Mouse (Mus musculus) MEL (cell line): Measurements from ENCODE around the gene Aqp6. TPM values are rescaled to one million over a fixed set of nuclear protein-coding genes. Genes with fewer than 3 reads are reported as not detected.

Experiments used
- DNase-seq: peaks from one replicate; pipeline ENCODE4 v3.0.0; 2011; ENCODE audit warnings: low read depth, low spot score
- H3K27ac ChIP-seq: 2 replicates; pipeline ENCODE4 v1.5.1; 2012; ENCODE audit warnings: low read depth, mild to moderate bottlenecking, control low read depth, low read length, moderate library complexity; ENCODE audit not compliant: control insufficient read depth
- H3K27me3 ChIP-seq, 2 experiments: fragments of 150-350 bp in 1 of 2; sonication (generic) in 1 of 2; 2 replicates each; pipeline ENCODE4 v1.6.1; 2012; ENCODE audit warnings: low read length in 2 of 2, mild to moderate bottlenecking in 2 of 2, improper control_type of control experiment in 1 of 2, moderate library complexity in 1 of 2; ENCODE audit not compliant: insufficient read depth in 2 of 2, control insufficient read depth in 1 of 2
- H3K36me3 ChIP-seq, 2 experiments: 2 replicates each; pipeline ENCODE4 v1.6.1; 2012 to 2014; ENCODE audit warnings: low read length in 2 of 2, improper control_type of control experiment in 1 of 2, inconsistent platforms in 1 of 2, mild to moderate bottlenecking in 1 of 2; ENCODE audit not compliant: insufficient read depth in 2 of 2, control insufficient read depth in 1 of 2
- H3K4me1 ChIP-seq, 2 experiments: fragments of 150-350 bp in 1 of 2; sonication (generic) in 1 of 2; 2 replicates each; pipeline ENCODE4 v1.6.1; 2012; ENCODE audit warnings: low read length in 2 of 2, improper control_type of control experiment in 1 of 2, mild to moderate bottlenecking in 1 of 2; ENCODE audit not compliant: insufficient read depth in 2 of 2, control insufficient read depth in 1 of 2
- H3K4me3 ChIP-seq, 2 experiments: fragments of 150-350 bp in 1 of 2; sonication (generic) in 1 of 2; 2 replicates each; pipeline ENCODE4 v1.5.1; 2012; ENCODE audit warnings: low read depth in 2 of 2, low read length in 2 of 2, mild to moderate bottlenecking in 2 of 2, moderate library complexity in 2 of 2, control low read depth in 1 of 2, improper control_type of control experiment in 1 of 2; ENCODE audit not compliant: control insufficient read depth in 1 of 2, insufficient read depth in 1 of 2
- H3K79me2 ChIP-seq: 2 replicates; pipeline ENCODE4 v1.6.1; 2012; ENCODE audit warnings: mild to moderate bottlenecking, low read length, moderate library complexity; ENCODE audit not compliant: control insufficient read depth, poor library complexity, insufficient read depth
- H3K9ac ChIP-seq: 2 replicates; pipeline ENCODE4 v1.6.1; 2012; ENCODE audit warnings: low read depth, mild to moderate bottlenecking, control low read depth, low read length, moderate library complexity; ENCODE audit not compliant: control insufficient read depth, poor library complexity, severe bottlenecking
- H3K9me3 ChIP-seq: fragments of 150-350 bp; sonication (generic); replicated peaks from 2 replicates; pipeline ENCODE4 v1.6.1; 2012; ENCODE audit warnings: mild to moderate bottlenecking, low read length, improper control_type of control experiment, moderate library complexity; ENCODE audit not compliant: insufficient read depth
- CHD1 ChIP-seq: IDR thresholded peaks from 2 replicates; pipeline ENCODE4 v1.6.1; 2012; ENCODE audit warnings: low read depth, mild to moderate bottlenecking, inconsistent platforms, low read length, improper control_type of control experiment
- CHD2 ChIP-seq: IDR thresholded peaks from 2 replicates; pipeline ENCODE4 v1.6.1; 2011; ENCODE audit warnings: low read length, improper control_type of control experiment
- CTCF ChIP-seq, 3 experiments: IDR thresholded peaks in 2 of 3; conservative IDR thresholded peaks in 1 of 3; 2 replicates each; pipeline ENCODE4 v1.5.1; 2011 to 2012; ENCODE audit warnings: low read length in 3 of 3, low read depth in 2 of 3, mild to moderate bottlenecking in 2 of 3, improper control_type of control experiment in 1 of 3, inconsistent platforms in 1 of 3, mixed read lengths in 1 of 3, moderate library complexity in 1 of 3; ENCODE audit not compliant: control insufficient read depth in 1 of 3, insufficient read depth in 1 of 3, poor library complexity in 1 of 3, severe bottlenecking in 1 of 3
- E2F4 ChIP-seq: IDR thresholded peaks from 2 replicates; pipeline ENCODE4 v1.6.1; 2011; ENCODE audit warnings: low read depth, low read length, improper control_type of control experiment, borderline replicate concordance
- ELF1 ChIP-seq: IDR thresholded peaks from 2 replicates; pipeline ENCODE4 v1.6.1; 2014; ENCODE audit warnings: low read depth, mild to moderate bottlenecking, inconsistent platforms, low read length, improper control_type of control experiment, moderate library complexity
- JUND ChIP-seq: IDR thresholded peaks from 2 replicates; pipeline ENCODE4 v1.6.1; 2011; ENCODE audit warnings: low read depth, mild to moderate bottlenecking, improper control_type of control experiment, low read length
- MAFK ChIP-seq: IDR thresholded peaks from 2 replicates; pipeline ENCODE4 v1.6.1; 2011; ENCODE audit warnings: low read depth, mild to moderate bottlenecking, low read length, improper control_type of control experiment, borderline replicate concordance
- MAX ChIP-seq: IDR thresholded peaks from 2 replicates; pipeline ENCODE4 v1.6.1; 2011; ENCODE audit warnings: low read length, improper control_type of control experiment
- MYB ChIP-seq: IDR thresholded peaks from 2 replicates; pipeline ENCODE4 v1.6.1; 2011; ENCODE audit warnings: mild to moderate bottlenecking, low read depth, low read length, improper control_type of control experiment
- NELFE ChIP-seq: IDR thresholded peaks from 2 replicates; pipeline ENCODE4 v1.6.1; 2011; ENCODE audit warnings: low read depth, low read length, improper control_type of control experiment
- POLR2AphosphoS5 ChIP-seq: IDR thresholded peaks from 2 replicates; pipeline ENCODE4 v1.6.1; 2012; ENCODE audit warnings: low read depth, borderline replicate concordance, mild to moderate bottlenecking, inconsistent platforms, low read length, moderate library complexity, mixed read lengths
- RCOR1 ChIP-seq: IDR thresholded peaks from 2 replicates; pipeline ENCODE4 v1.6.1; 2012; ENCODE audit warnings: low read depth, mild to moderate bottlenecking, inconsistent platforms, low read length, improper control_type of control experiment
- SMC3 ChIP-seq: IDR thresholded peaks from 2 replicates; pipeline ENCODE4 v1.6.1; 2011; ENCODE audit warnings: low read depth, low read length, improper control_type of control experiment
- TCF12 ChIP-seq: IDR thresholded peaks from 2 replicates; pipeline ENCODE4 v1.6.1; 2014; ENCODE audit warnings: low read depth, mild to moderate bottlenecking, inconsistent platforms, low read length, improper control_type of control experiment, moderate library complexity
- UBTF ChIP-seq: IDR thresholded peaks from 2 replicates; pipeline ENCODE4 v1.6.1; 2012; ENCODE audit warnings: low read depth, mild to moderate bottlenecking, inconsistent platforms, low read length, improper control_type of control experiment, moderate library complexity, borderline replicate concordance; ENCODE audit not compliant: insufficient read depth
- USF1 ChIP-seq: IDR thresholded peaks from 2 replicates; pipeline ENCODE4 v1.6.1; 2014; ENCODE audit warnings: low read depth, mild to moderate bottlenecking, inconsistent platforms, low read length, improper control_type of control experiment, moderate library complexity
- ZKSCAN1 ChIP-seq: IDR thresholded peaks from 2 replicates; pipeline ENCODE4 v1.6.1; 2012; ENCODE audit warnings: low read depth, mild to moderate bottlenecking, inconsistent platforms, low read length, improper control_type of control experiment, moderate library complexity
- polyA plus RNA-seq, 2 experiments: library from polyadenylated mRNA; stranded (reverse) in 1 of 2; unstranded in 1 of 2; fragments of >175 nt in 1 of 2; fragments of >200 nt in 1 of 2; gene quantifications; 2 replicates each; pipeline versions ENCODE4 v1.2.1 to v1.2.4; 2012; ENCODE audit warnings: low replicate concordance in 2 of 2, low read depth in 1 of 2; ENCODE audit not compliant: insufficient read length in 2 of 2, insufficient read depth in 1 of 2, missing spikeins in 1 of 2
- total RNA-seq: library from RNA; depleted of rRNA; stranded (reverse); fragments of 300-350 nt; gene quantifications from 2 replicates; pipeline ENCODE4 v1.2.3, GENCODE M21; 2012; rRNA removed

Gene Aqp6
- total and polyA plus RNA-seq, 3 experiments = not detected

GRCm38 (mm10) chr15:99653876-99654275 is 52.7 kb downstream of the Aqp6 start:
- Histone ChIP-seq H3K36me3 (peaks cover 0 to 26% of the 10 kb centered on the region in 2 experiments; a peak in 3 of 4 replicates), H3K27ac (no peak overlapping the region), H3K4me1 (peaks cover 10 to 20% of the 10 kb centered on the region in 2 experiments), H3K4me3 (no peak overlapping the region), H3K9me3 (no peaks in the 10 kb centered on the region), H3K9ac (no peak overlapping the region), H3K27me3 (peaks cover 0 to 2% of the 10 kb centered on the region in 2 experiments; a peak in 2 of 4 replicates), H3K79me2 (peaks cover 25% of the 10 kb centered on the region)
- DNase-seq = no peak
- no peak for TF ChIP-seq USF1
- no peak for TF ChIP-seq CTCF (IDR thresholded peaks at IDR 0.05 in 2 of 3, conservative IDR thresholded peaks at IDR 0.05 in 1 of 3; ENCODE audit: control insufficient read depth in 1 of 3, insufficient read depth in 1 of 3, low read depth in 2 of 3, low read length in 3 of 3, poor library complexity in 1 of 3, severe bottlenecking in 1 of 3)
- no peak for TF ChIP-seq CHD2
- no peak for TF ChIP-seq RCOR1
- TF ChIP-seq TCF12 = no peak
- TF ChIP-seq ELF1 = no peak
- no peak for TF ChIP-seq MYB
- no peak for TF ChIP-seq CHD1
- no peak for TF ChIP-seq MAFK
- TF ChIP-seq ZKSCAN1 = no peak
- no peak for TF ChIP-seq E2F4
- TF ChIP-seq UBTF = no peak
- no peak for TF ChIP-seq POLR2AphosphoS5
- no peak for TF ChIP-seq MAX
- TF ChIP-seq JUND = no peak
- TF ChIP-seq SMC3 = no peak
- no peak for TF ChIP-seq NELFE
- TF ChIP-seq, all 39 proteins: peak for 0

Other genes with a start within 250 kb of the Aqp6 start
- gene Fmnl3, start 230.9 kb upstream of the Aqp6 start, total RNA-seq = 0.04 and 0.10 TPM in 2 replicates
- under 1 TPM in 1 of 2 experiments, not detected in 1; 0.06 TPM for gene Fmnl3, start 230.9 kb upstream of the Aqp6 start, polyA plus RNA-seq
- gene Tmbim6, start 208.5 kb upstream of the Aqp6 start, total RNA-seq = 216 and 243 TPM in 2 replicates
- gene Tmbim6, start 208.5 kb upstream of the Aqp6 start, polyA plus RNA-seq = 100 to 1,000 TPM in 1 of 2 experiments, not detected in 1; 339 TPM
- gene Nckap5l, start 143.7 kb upstream of the Aqp6 start, total RNA-seq = 2.5 and 3.3 TPM in 2 replicates
- gene Nckap5l, start 143.7 kb upstream of the Aqp6 start, polyA plus RNA-seq = 10 to 100 TPM in 1 of 2 experiments, not detected in 1; 14.1 TPM
- 7.8 and 8.8 TPM in 2 replicates for gene Bcdin3d, start 126.7 kb upstream of the Aqp6 start, total RNA-seq
- 10 to 100 TPM; 13.7 to 31.3 TPM for gene Bcdin3d, start 126.7 kb upstream of the Aqp6 start, polyA plus RNA-seq
- 0.08 and 0.10 TPM in 2 replicates for gene Faim2, start 73.2 kb upstream of the Aqp6 start, total RNA-seq
- under 1 TPM in 1 of 2 experiments, not detected in 1; 0.06 TPM for gene Faim2, start 73.2 kb upstream of the Aqp6 start, polyA plus RNA-seq
- gene Aqp2, start 22.3 kb upstream of the Aqp6 start, total RNA-seq = not detected in 2 replicates
- gene Aqp2, start 22.3 kb upstream of the Aqp6 start, polyA plus RNA-seq = not detected
- gene Aqp5, start 10.6 kb upstream of the Aqp6 start, total RNA-seq = not detected in 2 replicates
- not detected for gene Aqp5, start 10.6 kb upstream of the Aqp6 start, polyA plus RNA-seq
- 126 and 136 TPM in 2 replicates for gene Racgap1, start 50.3 kb downstream of the Aqp6 start, total RNA-seq
- 100 to 1,000 TPM; 149 to 367 TPM for gene Racgap1, start 50.3 kb downstream of the Aqp6 start, polyA plus RNA-seq
- gene Asic1, start 69.0 kb downstream of the Aqp6 start, total RNA-seq = 0.08 TPM in 1 of 2 replicates, not detected in the other
- 1 to 10 TPM in 1 of 2 experiments, not detected in 1; 1.0 TPM for gene Asic1, start 69.0 kb downstream of the Aqp6 start, polyA plus RNA-seq
- 19.5 and 20.1 TPM in 2 replicates for gene Smarcd1, start 100.7 kb downstream of the Aqp6 start, total RNA-seq
- gene Smarcd1, start 100.7 kb downstream of the Aqp6 start, polyA plus RNA-seq = 100 to 1,000 TPM in 1 of 2 experiments, 10 to 100 TPM in 1; 72.5 to 247 TPM
- 1.7 and 2.1 TPM in 2 replicates for gene Gm17349, start 104.1 kb downstream of the Aqp6 start, total RNA-seq
- not detected for gene Gm17349, start 104.1 kb downstream of the Aqp6 start, polyA plus RNA-seq
- 0.13 and 0.23 TPM in 2 replicates for gene Gpd1, start 116.1 kb downstream of the Aqp6 start, total RNA-seq
- gene Gpd1, start 116.1 kb downstream of the Aqp6 start, polyA plus RNA-seq = under 1 TPM in 1 of 2 experiments, not detected in 1; 0.52 TPM
- 117 and 125 TPM in 2 replicates for gene Cox14, start 124.2 kb downstream of the Aqp6 start, total RNA-seq
- gene Cox14, start 124.2 kb downstream of the Aqp6 start, polyA plus RNA-seq = 100 to 1,000 TPM in 1 of 2 experiments, not detected in 1; 113 TPM
- gene Cers5, start 171.5 kb downstream of the Aqp6 start, total RNA-seq = 21.8 and 31.5 TPM in 2 replicates
- gene Cers5, start 171.5 kb downstream of the Aqp6 start, polyA plus RNA-seq = 10 to 100 TPM in 1 of 2 experiments, not detected in 1; 43.5 TPM